Mouse (Mus musculus): Measurements from ENCODE around the gene Ermard. TPM values are rescaled to one million over a fixed set of nuclear protein-coding genes. Genes with fewer than 3 reads are reported as not detected.
"Not testable (repeated sequence)": the region's sequence is repeated elsewhere in the genome, so short reads cannot be mapped to it uniquely, and the experiment has no call there.

The Ermard gene
- total RNA-seq, 1 experiment, result 114 TPM

DNA sequence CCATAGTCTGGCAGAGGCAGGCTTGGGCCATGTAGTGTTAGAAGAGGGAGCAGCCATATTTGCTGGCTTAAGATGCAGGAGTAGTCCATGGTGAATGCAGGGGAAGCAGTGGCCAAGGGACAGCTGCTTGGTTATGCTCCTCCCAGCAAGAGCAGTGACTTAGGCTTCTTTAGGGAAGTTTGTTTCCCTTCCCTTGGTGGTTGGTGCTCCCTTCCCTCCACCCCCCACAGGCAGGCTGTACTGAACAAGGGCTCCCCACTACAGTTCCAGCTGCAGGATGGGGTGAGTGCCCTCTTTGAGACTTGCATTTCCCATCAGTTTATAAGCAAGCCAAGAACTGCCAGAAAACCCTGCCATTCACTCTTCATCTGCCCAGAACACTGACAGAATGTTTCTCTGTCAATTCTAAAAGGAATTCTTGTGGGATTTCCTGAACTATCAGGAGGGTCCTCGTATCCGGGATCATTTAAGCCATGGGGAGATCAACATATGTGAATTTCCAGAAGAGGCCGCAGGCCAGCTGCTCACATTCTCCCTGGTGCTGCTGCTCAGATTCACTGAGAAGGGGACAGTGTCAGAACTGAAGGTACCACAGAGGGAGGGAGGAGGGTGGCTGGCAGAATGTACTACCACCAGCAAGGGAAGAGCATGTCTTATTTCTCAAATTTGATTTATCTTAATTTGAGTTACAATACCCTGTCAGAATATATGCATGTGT lies 19.3 kb upstream of the Ermard start:
- peak overlapping the region; percentile 67 for H3K9ac ChIP-seq (ENCODE audit: insufficient read depth, low read depth, low read length, poor library complexity, severe bottlenecking)
- DNase-seq (ENCODE audit: low read depth, low spot score), result peak; percentile 8
- H3K4me3 ChIP-seq (ENCODE audit: insufficient read depth in 1 of 2, low read depth in 1 of 2, low read length in 2 of 2, poor library complexity in 1 of 2, severe bottlenecking in 1 of 2); in situ Hi-C loops (cut with MboI; ENCODE audit: low sequenced_read_pairs in 2 of 2, unreplicated experiment in 2 of 2); H3K9me3 ChIP-seq (ENCODE audit: control insufficient read depth, insufficient read depth, low read depth, low read length); H3K36me3 ChIP-seq (ENCODE audit: control insufficient read depth, insufficient read depth, low read length, poor library complexity, severe bottlenecking); H3K4me1 ChIP-seq (ENCODE audit: control insufficient read depth in 2 of 2, insufficient read depth in 2 of 2, low read length in 2 of 2, poor library complexity in 1 of 2): not testable (repeated sequence)
- peak overlapping the region; percentile 92 for H3K27ac ChIP-seq (ENCODE audit: insufficient read depth, low read depth, low read length, poor library complexity, severe bottlenecking)

DNA sequence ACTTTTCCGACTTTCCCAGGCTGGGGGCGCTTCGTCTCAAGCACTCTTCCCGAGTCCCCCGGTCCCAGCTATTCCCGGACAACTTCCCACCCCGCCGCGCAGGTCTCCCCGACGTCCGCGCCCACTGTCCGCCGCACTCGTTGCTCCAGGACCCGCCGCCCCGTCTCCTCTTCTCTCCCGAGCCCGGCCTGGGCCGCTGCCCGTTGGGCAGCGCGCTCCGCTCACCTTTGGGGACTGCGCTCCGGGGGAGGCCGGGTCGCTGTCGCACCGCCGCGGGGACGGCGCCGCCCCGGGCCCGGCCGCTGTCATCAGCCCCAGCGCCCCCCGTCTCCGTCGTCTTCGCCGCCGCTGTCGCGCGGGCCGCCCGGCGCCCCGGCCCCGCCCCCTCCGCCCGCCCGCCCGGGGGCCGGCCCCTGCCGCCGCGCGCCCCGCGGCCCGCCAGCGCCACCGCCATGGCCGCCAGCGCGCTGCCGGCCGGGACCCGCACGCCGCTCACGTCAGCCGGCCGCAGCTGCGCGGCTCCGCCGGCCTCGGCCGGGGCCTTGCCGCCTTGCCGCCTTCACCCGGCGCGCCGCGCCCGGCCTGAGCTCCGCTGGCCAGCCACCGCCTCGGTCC lies 17.0 kb upstream of the Ermard start:
- not testable (repeated sequence) for DNase-seq (ENCODE audit: low read depth, low spot score); H3K27ac ChIP-seq (ENCODE audit: insufficient read depth, low read depth, low read length, poor library complexity, severe bottlenecking)

GRCm38 (mm10) chr17:15024502-15025193 lies 16.4 kb upstream of the Ermard start:
- H3K4me1 ChIP-seq (ENCODE audit: control insufficient read depth in 2 of 2, insufficient read depth in 2 of 2, low read length in 2 of 2, poor library complexity in 1 of 2), result not testable (repeated sequence)

More for the DNA sequence above, 17.0 kb upstream of the Ermard start:
- H3K4me3 ChIP-seq (ENCODE audit: insufficient read depth in 1 of 2, low read depth in 1 of 2, low read length in 2 of 2, poor library complexity in 1 of 2, severe bottlenecking in 1 of 2); H3K36me3 ChIP-seq (ENCODE audit: control insufficient read depth, insufficient read depth, low read length, poor library complexity, severe bottlenecking); H3K9me3 ChIP-seq (ENCODE audit: control insufficient read depth, insufficient read depth, low read depth, low read length); H3K9ac ChIP-seq (ENCODE audit: insufficient read depth, low read depth, low read length, poor library complexity, severe bottlenecking); H3K4me1 ChIP-seq (ENCODE audit: control insufficient read depth in 2 of 2, insufficient read depth in 2 of 2, low read length in 2 of 2, poor library complexity in 1 of 2); in situ Hi-C loops (cut with MboI; ENCODE audit: low sequenced_read_pairs in 2 of 2, unreplicated experiment in 2 of 2): not testable (repeated sequence)

DNA sequence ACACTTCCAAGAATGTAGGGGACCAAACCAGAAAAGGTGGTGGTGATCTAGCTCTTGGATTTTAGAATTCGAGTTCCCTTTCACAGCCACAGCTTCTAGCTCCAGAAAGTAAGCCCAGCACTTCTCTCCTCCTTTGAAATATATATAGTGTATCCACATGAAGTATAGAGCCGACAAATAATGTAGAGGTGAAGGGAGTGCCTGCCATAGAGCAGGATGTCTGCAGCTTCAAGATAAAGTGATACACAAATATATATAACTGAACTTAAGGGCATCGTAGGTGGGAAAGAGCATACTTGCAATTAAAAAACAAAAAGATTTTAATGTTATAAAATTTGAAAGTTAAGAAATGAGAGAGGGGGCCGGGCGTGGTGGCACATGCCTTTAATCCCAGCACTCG lies 15.5 kb upstream of the Ermard start:
- H3K27ac ChIP-seq (ENCODE audit: insufficient read depth, low read depth, low read length, poor library complexity, severe bottlenecking); in situ Hi-C loops (cut with MboI; ENCODE audit: low sequenced_read_pairs in 2 of 2, unreplicated experiment in 2 of 2); H3K9ac ChIP-seq (ENCODE audit: insufficient read depth, low read depth, low read length, poor library complexity, severe bottlenecking): not testable (repeated sequence)

More at GRCm38 (mm10) chr17:15024502-15025193, 16.4 kb upstream of the Ermard start:
- H3K9ac ChIP-seq (ENCODE audit: insufficient read depth, low read depth, low read length, poor library complexity, severe bottlenecking); H3K4me3 ChIP-seq (ENCODE audit: insufficient read depth in 1 of 2, low read depth in 1 of 2, low read length in 2 of 2, poor library complexity in 1 of 2, severe bottlenecking in 1 of 2); H3K27ac ChIP-seq (ENCODE audit: insufficient read depth, low read depth, low read length, poor library complexity, severe bottlenecking); DNase-seq (ENCODE audit: low read depth, low spot score); H3K9me3 ChIP-seq (ENCODE audit: control insufficient read depth, insufficient read depth, low read depth, low read length); H3K36me3 ChIP-seq (ENCODE audit: control insufficient read depth, insufficient read depth, low read length, poor library complexity, severe bottlenecking); in situ Hi-C loops (cut with MboI; ENCODE audit: low sequenced_read_pairs in 2 of 2, unreplicated experiment in 2 of 2): not testable (repeated sequence)

GRCm38 (mm10) chr17:15031414-15031813 lies 9.6 kb upstream of the Ermard start:
- DNase-seq (ENCODE audit: low read depth, low spot score); H3K27ac ChIP-seq (ENCODE audit: insufficient read depth, low read depth, low read length, poor library complexity, severe bottlenecking); H3K9ac ChIP-seq (ENCODE audit: insufficient read depth, low read depth, low read length, poor library complexity, severe bottlenecking); in situ Hi-C loops (cut with MboI; ENCODE audit: low sequenced_read_pairs in 2 of 2, unreplicated experiment in 2 of 2); H3K4me1 ChIP-seq (ENCODE audit: control insufficient read depth in 2 of 2, insufficient read depth in 2 of 2, low read length in 2 of 2, poor library complexity in 1 of 2); H3K4me3 ChIP-seq (ENCODE audit: insufficient read depth in 1 of 2, low read depth in 1 of 2, low read length in 2 of 2, poor library complexity in 1 of 2, severe bottlenecking in 1 of 2); H3K9me3 ChIP-seq (ENCODE audit: control insufficient read depth, insufficient read depth, low read depth, low read length); H3K36me3 ChIP-seq (ENCODE audit: control insufficient read depth, insufficient read depth, low read length, poor library complexity, severe bottlenecking): not testable (repeated sequence)

More for the DNA sequence above, 15.5 kb upstream of the Ermard start:
- not testable (repeated sequence) for H3K36me3 ChIP-seq (ENCODE audit: control insufficient read depth, insufficient read depth, low read length, poor library complexity, severe bottlenecking); H3K9me3 ChIP-seq (ENCODE audit: control insufficient read depth, insufficient read depth, low read depth, low read length); H3K4me1 ChIP-seq (ENCODE audit: control insufficient read depth in 2 of 2, insufficient read depth in 2 of 2, low read length in 2 of 2, poor library complexity in 1 of 2); DNase-seq (ENCODE audit: low read depth, low spot score); H3K4me3 ChIP-seq (ENCODE audit: insufficient read depth in 1 of 2, low read depth in 1 of 2, low read length in 2 of 2, poor library complexity in 1 of 2, severe bottlenecking in 1 of 2)

DNA sequence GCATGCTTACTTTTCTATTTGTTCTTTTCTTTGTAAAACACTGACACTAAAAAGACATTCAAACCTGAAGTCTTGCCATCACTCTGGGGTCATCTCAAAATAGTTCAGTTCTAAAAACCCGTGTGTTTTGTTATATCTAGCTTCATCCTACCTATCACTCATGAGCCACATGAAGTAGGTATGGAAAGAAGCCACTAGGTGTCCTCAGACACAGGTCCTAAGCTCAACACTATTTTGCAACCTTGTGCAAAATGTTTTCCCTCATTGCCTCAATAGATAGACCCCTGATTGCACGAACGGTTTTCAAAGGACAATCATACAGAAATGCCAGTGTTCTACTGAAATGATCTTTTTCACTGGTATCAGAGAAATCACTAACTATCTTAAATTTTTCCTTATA lies 553 bp upstream of the Ermard start:
- H3K4me1 ChIP-seq (ENCODE audit: control insufficient read depth in 2 of 2, insufficient read depth in 2 of 2, low read length in 2 of 2, poor library complexity in 1 of 2); H3K9me3 ChIP-seq (ENCODE audit: control insufficient read depth, insufficient read depth, low read depth, low read length); H3K9ac ChIP-seq (ENCODE audit: insufficient read depth, low read depth, low read length, poor library complexity, severe bottlenecking); in situ Hi-C loops (cut with MboI; ENCODE audit: low sequenced_read_pairs in 2 of 2, unreplicated experiment in 2 of 2); H3K4me3 ChIP-seq (ENCODE audit: insufficient read depth in 1 of 2, low read depth in 1 of 2, low read length in 2 of 2, poor library complexity in 1 of 2, severe bottlenecking in 1 of 2); DNase-seq (ENCODE audit: low read depth, low spot score); H3K36me3 ChIP-seq (ENCODE audit: control insufficient read depth, insufficient read depth, low read length, poor library complexity, severe bottlenecking); H3K27ac ChIP-seq (ENCODE audit: insufficient read depth, low read depth, low read length, poor library complexity, severe bottlenecking): not testable (repeated sequence)

DNA sequence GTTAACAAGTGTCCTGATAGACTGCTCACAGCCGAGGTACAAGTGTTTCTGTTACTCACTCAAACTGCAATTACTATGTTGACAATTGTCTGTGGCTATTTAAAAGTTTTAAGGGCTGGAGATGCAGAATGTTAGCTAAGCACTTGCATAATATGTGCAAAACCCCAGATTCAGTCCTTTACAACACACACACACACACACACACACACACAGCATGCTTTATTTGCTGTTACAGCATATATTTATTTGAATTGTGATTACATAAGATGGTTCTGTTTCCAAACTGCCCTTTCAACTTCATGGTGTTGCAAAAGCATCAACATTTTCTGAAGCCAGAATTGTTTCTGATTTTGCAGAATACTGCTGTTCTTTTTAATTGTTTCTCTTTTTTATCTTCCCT lies 9.3 kb downstream of the Ermard start:
- not testable (repeated sequence) for H3K4me3 ChIP-seq (ENCODE audit: insufficient read depth in 1 of 2, low read depth in 1 of 2, low read length in 2 of 2, poor library complexity in 1 of 2, severe bottlenecking in 1 of 2); H3K9me3 ChIP-seq (ENCODE audit: control insufficient read depth, insufficient read depth, low read depth, low read length); H3K27ac ChIP-seq (ENCODE audit: insufficient read depth, low read depth, low read length, poor library complexity, severe bottlenecking); H3K36me3 ChIP-seq (ENCODE audit: control insufficient read depth, insufficient read depth, low read length, poor library complexity, severe bottlenecking); DNase-seq (ENCODE audit: low read depth, low spot score); H3K9ac ChIP-seq (ENCODE audit: insufficient read depth, low read depth, low read length, poor library complexity, severe bottlenecking); H3K4me1 ChIP-seq (ENCODE audit: control insufficient read depth in 2 of 2, insufficient read depth in 2 of 2, low read length in 2 of 2, poor library complexity in 1 of 2)
- in situ Hi-C loops (cut with MboI; ENCODE audit: low sequenced_read_pairs in 2 of 2, unreplicated experiment in 2 of 2), result loop anchor here in 1 of 2 experiments (25.0 kb wide), 1 partner anchor 412 kb away; no protein-coding TSS in a partner anchor

- Histone ChIP-seq H3K27ac (ENCODE audit: insufficient read depth, low read depth, low read length, poor library complexity, severe bottlenecking) (peak overlapping the region; percentile 71), H3K36me3 (ENCODE audit: control insufficient read depth, insufficient read depth, low read length, poor library complexity, severe bottlenecking) (peaks cover 14% of the 10 kb centered on the region)
- not testable (repeated sequence) for H3K9me3 ChIP-seq (ENCODE audit: control insufficient read depth, insufficient read depth, low read depth, low read length); H3K4me1 ChIP-seq (ENCODE audit: control insufficient read depth in 2 of 2, insufficient read depth in 2 of 2, low read length in 2 of 2, poor library complexity in 1 of 2); H3K4me3 ChIP-seq (ENCODE audit: insufficient read depth in 1 of 2, low read depth in 1 of 2, low read length in 2 of 2, poor library complexity in 1 of 2, severe bottlenecking in 1 of 2); DNase-seq (ENCODE audit: low read depth, low spot score); H3K9ac ChIP-seq (ENCODE audit: insufficient read depth, low read depth, low read length, poor library complexity, severe bottlenecking)
- in situ Hi-C loops (cut with MboI; ENCODE audit: low sequenced_read_pairs in 2 of 2, unreplicated experiment in 2 of 2), result loop anchor here in 1 of 2 experiments (25.0 kb wide), 1 partner anchor 410 kb away; no protein-coding TSS in a partner anchor
Measured at GRCm38 (mm10) chr17:15052766-15053165, 11.8 kb downstream of the Ermard start.
